Mouse (Mus musculus) kidney, embryonic 15.5 days (tissue): ENCODE measurements around the gene Opn4. TPM values are rescaled to one million over a fixed set of nuclear protein-coding genes. Genes with fewer than 3 reads are reported as not detected.

Source experiments
- ATAC-seq: fragments of 200-750 bp; cut with Nextera tagmentation; replicated peaks from 2 replicates; pipeline ENCODE4 v1.8.0; 2017; ENCODE audit warnings: moderate TSS enrichment; ENCODE audit not compliant: low FRiP score
- H3K27ac ChIP-seq: fragments of 300-500 bp; sonication (generic); 2 replicates; pipeline ENCODE4 v1.5.1; 2015; ENCODE audit warnings: mild to moderate bottlenecking, inconsistent platforms
- H3K27me3 ChIP-seq: fragments of 300-500 bp; sonication (generic); 2 replicates; pipeline ENCODE4 v1.6.1; 2015; ENCODE audit warnings: inconsistent platforms
- H3K36me3 ChIP-seq: fragments of 300-500 bp; sonication (generic); 2 replicates; pipeline ENCODE4 v1.6.1; 2015; ENCODE audit warnings: inconsistent platforms
- H3K4me1 ChIP-seq: fragments of 300-500 bp; sonication (generic); 2 replicates; pipeline ENCODE4 v1.6.1; 2015; ENCODE audit warnings: inconsistent platforms
- H3K4me2 ChIP-seq: fragments of 300-500 bp; sonication (generic); 2 replicates; pipeline ENCODE4 v1.6.1; 2015; ENCODE audit warnings: moderate library complexity, mild to moderate bottlenecking, inconsistent platforms
- H3K4me3 ChIP-seq: fragments of 300-500 bp; sonication (generic); replicated peaks from 2 replicates; pipeline ENCODE4 v1.5.1; 2015; ENCODE audit warnings: mild to moderate bottlenecking, inconsistent platforms
- H3K9ac ChIP-seq: fragments of 300-500 bp; sonication (generic); 2 replicates; pipeline ENCODE4 v1.6.1; 2015; ENCODE audit warnings: mild to moderate bottlenecking, inconsistent platforms
- H3K9me3 ChIP-seq: fragments of 300-500 bp; sonication (generic); replicated peaks from 2 replicates; pipeline ENCODE4 v1.6.1; 2016; ENCODE audit warnings: inconsistent platforms
- WGBS: fragments of 180-500 bp; shearing (Covaris S2); methylation state at CpG from one replicate; pipeline ENCODE4 v1.1.7; 2015; ENCODE audit warnings: mixed read lengths; 5-methylcytosine and 5-hydroxymethylcytosine counted together
- polyA plus RNA-seq: library from polyadenylated mRNA; unstranded; fragments of >200 nt; fragmentation: Nextera tagmentation; extraction: Ambion mirVana; gene quantifications from 2 replicates; pipeline ENCODE4 v1.2.1, GENCODE M21; 2015

Opn4 gene
- polyA plus RNA-seq, 1 experiment from 2014 or later, result 0.45 TPM

- no peak overlapping the region for H3K9ac ChIP-seq
- no peaks in the 10 kb centered on the region for H3K36me3 ChIP-seq
- H3K27ac ChIP-seq, result no peak overlapping the region
- H3K4me2 ChIP-seq, result no peak overlapping the region
- H3K4me3 ChIP-seq, result no peak overlapping the region
- no peaks in the 10 kb centered on the region for H3K9me3 ChIP-seq
- H3K27me3 ChIP-seq, result no peaks in the 10 kb centered on the region
- WGBS, result 87% methylated on average over 5 of the region's 5 CpGs
- peaks cover 18% of the 10 kb centered on the region for H3K4me1 ChIP-seq
- no peak for ATAC-seq
Measured at GRCm38 (mm10) chr14:34590017-34590570, 9.8 kb downstream of the Opn4 start.

- Histone ChIP-seq H3K9me3 (no peaks in the 10 kb centered on the region), H3K4me1 (peaks cover 18% of the 10 kb centered on the region), H3K27me3 (no peaks in the 10 kb centered on the region), H3K4me2 (no peak overlapping the region), H3K36me3 (no peaks in the 10 kb centered on the region), H3K27ac (no peak overlapping the region), H3K4me3 (no peak overlapping the region), H3K9ac (no peak overlapping the region)
- ATAC-seq, result no peak
- 92% methylated on average over 8 of the region's 8 CpGs for WGBS
Measured at GRCm38 (mm10) chr14:34589185-34589713, 10.7 kb downstream of the Opn4 start.

GRCm38 (mm10) chr14:34588498-34588897 is 11.4 kb downstream of the Opn4 start, which contains the start of gene Ldb3:
Ldb3 (minus strand) TSS chr14:34588682.
- no peak within 1 kb of the TSS for H3K27ac ChIP-seq
- WGBS, result 48% methylated on average over 8 of the region's 8 CpGs

GRCm38 (mm10) chr14:34588005-34588404 is 11.9 kb downstream of the Opn4 start:
- 59% methylated on average over 5 of the region's 5 CpGs for WGBS
- H3K9ac ChIP-seq, result no peak overlapping the region
- H3K27me3 ChIP-seq, result no peaks in the 10 kb centered on the region
- no peak overlapping the region for H3K27ac ChIP-seq
- H3K36me3 ChIP-seq, result no peaks in the 10 kb centered on the region
- H3K4me3 ChIP-seq, result no peak overlapping the region
- H3K4me1 ChIP-seq, result peaks cover 18% of the 10 kb centered on the region
- ATAC-seq, result no peak
- no peak overlapping the region for H3K4me2 ChIP-seq
- H3K9me3 ChIP-seq, result no peaks in the 10 kb centered on the region

More at GRCm38 (mm10) chr14:34588498-34588897, 11.4 kb downstream of the Opn4 start, which contains the start of gene Ldb3:
- Histone ChIP-seq H3K36me3 (no peaks in the 10 kb centered on the region), H3K27me3 (no peaks in the 10 kb centered on the region), H3K4me2 (no peak within 1 kb of the TSS), H3K9ac (no peak within 1 kb of the TSS), H3K4me1 (peaks cover 18% of the 10 kb centered on the region), H3K9me3 (no peaks in the 10 kb centered on the region), H3K4me3 (no peak within 1 kb of the TSS)
- no peak for ATAC-seq

GRCm38 (mm10) chr14:34586871-34587270 is 13.1 kb downstream of the Opn4 start:
- Histone ChIP-seq H3K4me1 (peaks cover 17% of the 10 kb centered on the region), H3K9me3 (no peaks in the 10 kb centered on the region), H3K4me2 (no peak overlapping the region), H3K27me3 (no peaks in the 10 kb centered on the region), H3K27ac (no peak overlapping the region), H3K36me3 (no peaks in the 10 kb centered on the region), H3K9ac (no peak overlapping the region), H3K4me3 (no peak overlapping the region)
- no peak for ATAC-seq
- WGBS, result 88% methylated on average over 3 of the region's 3 CpGs

- no peak overlapping the region for H3K4me2 ChIP-seq
- ATAC-seq, result no peak
- 84% methylated on average over 9 of the region's 9 CpGs for WGBS
Measured at GRCm38 (mm10) chr14:34585358-34586105, 14.4 kb downstream of the Opn4 start.

GRCm38 (mm10) chr14:34582740-34583427 is 17.1 kb downstream of the Opn4 start:
- H3K4me2 ChIP-seq, result no peak overlapping the region
- no peaks in the 10 kb centered on the region for H3K9me3 ChIP-seq
- ATAC-seq, result no peak
- WGBS, result 72% methylated on average over 3 of the region's 3 CpGs
- H3K9ac ChIP-seq, result no peak overlapping the region
- no peaks in the 10 kb centered on the region for H3K36me3 ChIP-seq
- no peak overlapping the region for H3K4me3 ChIP-seq
- H3K27ac ChIP-seq, result no peak overlapping the region
- H3K4me1 ChIP-seq, result peaks cover 4% of the 10 kb centered on the region; the same call in 1 of the 2 replicates
- no peaks in the 10 kb centered on the region for H3K27me3 ChIP-seq

More at GRCm38 (mm10) chr14:34585358-34586105, 14.4 kb downstream of the Opn4 start:
- Histone ChIP-seq H3K27me3 (no peaks in the 10 kb centered on the region), H3K9me3 (no peaks in the 10 kb centered on the region), H3K36me3 (no peaks in the 10 kb centered on the region), H3K4me3 (no peak overlapping the region), H3K27ac (no peak overlapping the region), H3K4me1 (peaks cover 13% of the 10 kb centered on the region), H3K9ac (no peak overlapping the region)

- H3K4me1 ChIP-seq, result 0 out of 2 replicates have a peak, but pooled peaks cover 3% of the 10 kb centered on the region
- no peak overlapping the region for H3K27ac ChIP-seq
- no peaks in the 10 kb centered on the region for H3K27me3 ChIP-seq
- H3K36me3 ChIP-seq, result no peaks in the 10 kb centered on the region
- H3K9me3 ChIP-seq, result no peaks in the 10 kb centered on the region
- ATAC-seq, result no peak
- H3K4me3 ChIP-seq, result no peak overlapping the region
- H3K4me2 ChIP-seq, result no peak overlapping the region
- no peak overlapping the region for H3K9ac ChIP-seq
- 78% methylated on average over 4 of the region's 4 CpGs for WGBS
Measured at GRCm38 (mm10) chr14:34576858-34577257, 23.1 kb downstream of the Opn4 start.

- no peaks in the 10 kb centered on the region for H3K9me3 ChIP-seq
- no peak for ATAC-seq
- H3K9ac ChIP-seq, result no peak overlapping the region
- 0 out of 2 replicates have a peak, but pooled peaks cover 7% of the 10 kb centered on the region for H3K27me3 ChIP-seq
- no peak overlapping the region for H3K4me2 ChIP-seq
- peaks cover 14% of the 10 kb centered on the region for H3K4me1 ChIP-seq
- 68% methylated on average over 2 of the region's 2 CpGs for WGBS
- H3K4me3 ChIP-seq, result no peak overlapping the region
- no peak overlapping the region for H3K27ac ChIP-seq
- H3K36me3 ChIP-seq, result no peaks in the 10 kb centered on the region
Measured at GRCm38 (mm10) chr14:34574068-34574467, 25.9 kb downstream of the Opn4 start.

GRCm38 (mm10) chr14:34573348-34573913 is 26.5 kb downstream of the Opn4 start:
- Histone ChIP-seq H3K4me2 (no peak overlapping the region), H3K9me3 (no peaks in the 10 kb centered on the region), H3K27ac (no peak overlapping the region), H3K27me3 (0 out of 2 replicates have a peak, but pooled peaks cover 7% of the 10 kb centered on the region), H3K4me3 (no peak overlapping the region), H3K36me3 (no peaks in the 10 kb centered on the region), H3K9ac (no peak overlapping the region), H3K4me1 (peaks cover 18% of the 10 kb centered on the region)
- no peak for ATAC-seq
- WGBS, result 73% methylated on average over 9 of the region's 9 CpGs

GRCm38 (mm10) chr14:34571610-34572387 is 28.1 kb downstream of the Opn4 start:
- no peak overlapping the region for H3K9ac ChIP-seq

More at GRCm38 (mm10) chr14:34571610-34572387, 28.1 kb downstream of the Opn4 start:
- WGBS, result 85% methylated on average over 17 of the region's 17 CpGs
- H3K4me1 ChIP-seq, result peaks cover 29% of the 10 kb centered on the region
- H3K4me3 ChIP-seq, result no peak overlapping the region
- H3K36me3 ChIP-seq, result no peaks in the 10 kb centered on the region
- no peak overlapping the region for H3K27ac ChIP-seq
- H3K27me3 ChIP-seq, result peaks cover 7% of the 10 kb centered on the region; the same call in 1 of the 2 replicates
- no peak overlapping the region for H3K4me2 ChIP-seq
- ATAC-seq, result no peak
- H3K9me3 ChIP-seq, result no peaks in the 10 kb centered on the region
